ENCODE assay signal across 8 mouse cellular contexts in the genomic region with DNA sequence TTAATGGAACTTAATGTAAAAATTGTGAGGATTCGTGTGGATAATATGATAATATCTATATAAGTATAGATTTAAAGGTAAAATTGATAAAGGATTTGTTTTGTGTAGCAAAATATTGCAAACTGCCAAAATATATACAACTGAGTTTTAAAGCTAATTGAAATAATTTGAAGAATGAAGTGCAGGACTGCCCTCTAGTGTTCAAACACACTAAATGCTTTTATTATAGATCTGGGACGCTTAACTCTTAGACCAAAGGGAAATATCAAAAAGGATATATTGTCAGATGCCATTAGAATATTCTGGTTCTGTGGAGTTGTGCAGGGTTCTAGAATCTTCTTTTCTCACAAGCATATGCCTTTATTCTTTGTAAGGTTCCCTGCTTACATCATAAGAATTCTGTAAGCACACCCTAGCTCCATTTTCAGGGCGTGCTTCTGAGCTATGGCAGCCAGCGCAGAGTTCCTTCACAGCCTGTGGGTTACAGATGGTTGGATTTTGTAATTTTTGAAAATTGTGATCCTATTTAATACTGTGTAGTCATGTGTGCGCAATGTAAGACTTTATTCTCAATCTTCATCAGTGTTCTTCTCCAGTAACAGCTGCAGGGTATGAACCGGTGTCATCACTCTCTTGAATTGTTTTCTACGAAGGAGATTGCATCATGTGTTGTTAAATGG.
DNase-seq lines count a peak whose midpoint lies in the region; ATAC-seq and TF ChIP-seq lines count a peak whose summit lies in the region.
"Had no signal": no experiment of that assay in that cellular context is flagged by ENCODE, and none has a peak within 500 bp of the region (broad histone marks: within the 10 kb centered on the region; RNA-seq: fewer than 3 reads in every experiment).

No protein-coding gene starts in this region.

- H3K4me3 ChIP-seq in left cerebral cortex, adult 2 months, result no peak overlapping the region
- no peak overlapping the region for H3K4me3 ChIP-seq in midbrain, embryonic 15.5 days
- H3K4me3 ChIP-seq in thymus, adult 2 months (ENCODE audit: control insufficient read depth, insufficient read depth, low read length), result no peak overlapping the region
- H3K4me3 ChIP-seq: liver, embryonic 15.5 days had no signal

- no peaks in the 10 kb centered on the region for H3K9me3 ChIP-seq in midbrain, embryonic 15.5 days
- H3K9me3 ChIP-seq: liver, embryonic 15.5 days had no signal

- peak; percentile 66; the same call in 1 of the 2 replicates for ATAC-seq in midbrain, embryonic 15.5 days (replicated peaks)

- no peak for TF ChIP-seq POLR2A in thymus, adult 2 months (IDR thresholded peaks at IDR 0.05; ENCODE audit: control insufficient read depth, extremely low read depth, insufficient read depth, low read length, poor library complexity)

- peaks cover 16% of the 10 kb centered on the region; the same call in 1 of the 2 replicates for H3K36me3 ChIP-seq in midbrain, embryonic 15.5 days (replicated peaks)
- H3K36me3 ChIP-seq in thymus, adult 2 months (ENCODE audit: control insufficient read depth, insufficient read depth, low read length), result no peaks in the 10 kb centered on the region
- H3K36me3 ChIP-seq: liver, embryonic 15.5 days had no signal

- WGBS in midbrain, embryonic 15.5 days, result 61% methylated on average over 7 of the region's 7 CpGs
- 67% methylated on average over 7 of the region's 7 CpGs for WGBS in thymus, adult 2 months

- H3K4me2 ChIP-seq in midbrain, embryonic 15.5 days, result no peak overlapping the region
- H3K4me2 ChIP-seq: liver, embryonic 15.5 days had no signal

- no peak overlapping the region for H3K27ac ChIP-seq in left cerebral cortex, adult 2 months
- no peak overlapping the region for H3K27ac ChIP-seq in midbrain, embryonic 15.5 days
- H3K27ac ChIP-seq in thymus, adult 2 months (ENCODE audit: control insufficient read depth, insufficient read depth, low read length), result no peak overlapping the region
- H3K27ac ChIP-seq: liver, embryonic 15.5 days had no signal

- no peaks in the 10 kb centered on the region; the same call in 1 of the 2 replicates for H3K4me1 ChIP-seq in midbrain, embryonic 15.5 days
- no peaks in the 10 kb centered on the region for H3K4me1 ChIP-seq in thymus, adult 2 months (replicated peaks; ENCODE audit: control insufficient read depth, insufficient read depth, low read length)

- TF ChIP-seq CTCF in left cerebral cortex, adult 2 months (IDR thresholded peaks at IDR 0.05), result peak; percentile 79
- TF ChIP-seq CTCF in thymus, adult 2 months (IDR thresholded peaks at IDR 0.05; ENCODE audit: borderline replicate concordance, control insufficient read depth, extremely low read depth, insufficient read depth, low read length, poor library complexity), result no peak

- H3K27me3 ChIP-seq in midbrain, embryonic 15.5 days (replicated peaks), result no peaks in the 10 kb centered on the region
- H3K27me3 ChIP-seq in thymus, adult 2 months (ENCODE audit: control insufficient read depth, insufficient read depth, low read length), result no peaks in the 10 kb centered on the region
- H3K27me3 ChIP-seq: liver, embryonic 15.5 days had no signal

- intact Hi-C loops in left cerebral cortex, adult 2 months (cut with DNase I), result loop anchor here (1.0 kb wide), 1 partner anchor 391 kb away; no protein-coding TSS in a partner anchor
- intact Hi-C loops in left cerebral cortex, postnatal 4 days (cut with DNase I), result no loop called here

- no peak overlapping the region for H3K9ac ChIP-seq in midbrain, embryonic 15.5 days
- H3K9ac ChIP-seq: liver, embryonic 15.5 days had no signal

- no peak for DNase-seq in left cerebral cortex, adult 2 months (ENCODE audit: extremely low spot score in 1 of 2, low spot score in 2 of 2)
- DNase-seq in left cerebral cortex, postnatal 4 days, result no peak
- DNase-seq in MEL-GATA-1-ER (ENCODE audit: extremely low read depth, low read depth), result peak; percentile 9
- DNase-seq in embryo, embryonic 11 days, result peak; percentile 52
- DNase-seq in T-cell, adult 2 months (ENCODE audit: low spot score), result no peak
- no peak for DNase-seq in thymus, adult 2 months

Comparison
In these comparisons a context has a peak if more than half of its experiments do, and no peak if none do; other contexts are left out.
1. DNase-seq: peak in MEL-GATA-1-ER (single experiment) and embryo, embryonic 11 days (single experiment); none in left cerebral cortex, adult 2 months (0 of 2), left cerebral cortex, postnatal 4 days (single experiment), T-cell, adult 2 months (single experiment) and thymus, adult 2 months (single experiment).